Mouse (Mus musculus): ENCODE measurements around the gene Duxbl1.
"Not testable (repeated sequence)": the region's sequence is repeated elsewhere in the genome, so short reads cannot be mapped to it uniquely, and the experiment has no call there.

Duxbl1 gene

DNA sequence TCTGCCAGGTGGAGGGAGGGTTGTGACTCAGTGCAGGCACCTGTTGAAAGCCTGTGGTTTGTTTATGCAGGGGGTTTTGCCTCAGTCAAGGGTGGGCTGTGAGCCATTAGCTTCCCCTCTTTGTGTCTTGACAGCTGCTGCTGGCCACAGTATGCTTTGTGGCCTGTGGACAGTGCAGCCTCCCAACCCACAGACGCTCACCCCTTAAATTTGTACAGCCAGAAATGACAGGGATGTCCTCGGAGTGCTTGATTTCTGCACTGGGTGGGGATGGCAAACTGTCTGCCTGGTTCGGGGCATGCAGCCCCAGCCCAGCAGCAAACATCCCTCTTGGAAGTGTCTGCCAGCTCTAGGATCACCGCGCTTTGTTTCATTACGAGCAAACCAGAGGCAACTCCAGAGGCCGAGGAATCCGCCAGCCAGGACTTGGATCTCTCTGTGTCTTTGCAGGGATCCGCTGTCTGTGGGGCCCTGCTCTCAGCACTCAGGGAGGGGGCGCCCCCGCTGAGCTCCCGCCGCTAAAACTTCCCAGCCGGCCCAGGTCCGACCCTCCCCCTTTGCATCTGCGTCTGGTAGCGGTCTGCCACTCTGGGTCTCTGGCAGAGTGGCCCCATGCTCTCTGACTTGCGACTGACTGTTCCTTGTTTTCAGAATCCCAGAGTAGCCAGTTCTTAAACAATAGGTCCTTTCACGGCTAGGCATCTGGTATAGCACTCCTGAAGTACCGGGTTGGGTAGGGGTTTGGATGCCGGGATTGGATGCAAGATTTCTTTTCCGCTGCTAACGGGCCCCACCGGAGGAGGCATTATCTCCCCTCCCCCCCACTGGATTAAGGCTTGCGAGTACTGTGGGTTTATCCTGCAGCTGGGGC lies at the start of gene Duxbl1:
Gene Duxbl1 (plus strand): TSS at position 207 of the 871 bp plus-strand sequence.
- not testable (repeated sequence) for DNase-seq

- not testable (repeated sequence) for DNase-seq
Measured at GRCm38 (mm10) chr14:25936867-25937630, 41.3 kb upstream of the Duxbl1 start.

- not testable (repeated sequence) for DNase-seq
Measured at GRCm38 (mm10) chr14:25938004-25938403, 40.4 kb upstream of the Duxbl1 start, which contains the start of gene Cphx1. TSS of gene Cphx1 (plus strand) at chr14:25938304.

DNA sequence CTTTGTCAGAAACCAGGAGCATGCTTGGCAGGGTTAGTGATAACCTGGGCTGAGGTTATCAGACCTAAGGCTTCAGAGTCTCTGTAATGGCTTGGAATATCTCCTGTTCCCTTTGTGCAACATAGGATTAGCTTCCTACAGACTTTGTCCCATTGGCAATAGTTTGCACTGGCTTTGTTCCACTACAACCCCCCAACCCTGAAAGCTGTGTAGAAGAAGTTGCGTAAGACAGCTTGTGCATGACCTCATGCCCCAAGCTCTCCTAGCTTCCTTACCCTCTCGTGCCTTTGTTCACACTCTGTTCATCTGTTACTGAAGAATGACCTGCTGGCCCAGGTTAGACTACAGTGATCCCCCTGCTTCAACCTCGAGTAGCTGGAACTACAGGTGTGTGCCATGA lies 20.5 kb upstream of the Duxbl1 start:
- DNase-seq, result not testable (repeated sequence)

DNA sequence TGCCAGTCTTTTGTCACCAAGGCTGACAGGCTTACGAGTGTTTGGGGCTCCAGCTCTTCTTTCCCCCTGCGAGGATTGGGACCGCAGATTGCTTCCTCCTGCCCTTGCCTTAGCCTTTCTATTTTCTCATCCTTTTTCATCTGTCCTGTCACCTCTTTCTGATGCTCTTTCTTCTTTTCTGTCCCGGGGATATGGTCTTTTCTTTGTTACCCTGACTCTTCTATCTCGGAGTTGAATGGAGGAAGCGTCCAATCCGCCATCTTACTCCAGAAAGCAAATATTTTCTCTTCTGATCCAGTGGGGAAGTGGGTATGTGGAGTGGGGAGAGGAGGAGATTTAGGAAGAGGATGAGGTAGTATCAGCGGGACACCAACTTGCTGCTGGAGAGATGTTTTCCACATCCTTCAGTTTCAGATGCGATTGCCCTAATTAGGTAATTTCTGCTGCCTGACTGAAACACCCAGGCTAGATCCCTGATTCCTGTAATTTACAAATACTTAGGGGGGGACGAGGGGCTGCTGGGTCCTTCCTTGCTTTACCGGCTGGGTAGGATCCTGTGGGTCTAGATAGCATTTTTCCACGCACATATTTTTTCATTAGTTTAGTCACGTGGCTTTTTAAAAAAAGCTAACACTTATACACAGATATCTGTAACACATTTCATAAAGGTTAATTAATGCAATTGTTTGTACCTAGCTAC lies 1.0 kb downstream of the Duxbl1 start:
- DNase-seq, result not testable (repeated sequence)

GRCm38 (mm10) chr14:25981880-25982279 lies 3.5 kb downstream of the Duxbl1 start:
- not testable (repeated sequence) for DNase-seq

DNA sequence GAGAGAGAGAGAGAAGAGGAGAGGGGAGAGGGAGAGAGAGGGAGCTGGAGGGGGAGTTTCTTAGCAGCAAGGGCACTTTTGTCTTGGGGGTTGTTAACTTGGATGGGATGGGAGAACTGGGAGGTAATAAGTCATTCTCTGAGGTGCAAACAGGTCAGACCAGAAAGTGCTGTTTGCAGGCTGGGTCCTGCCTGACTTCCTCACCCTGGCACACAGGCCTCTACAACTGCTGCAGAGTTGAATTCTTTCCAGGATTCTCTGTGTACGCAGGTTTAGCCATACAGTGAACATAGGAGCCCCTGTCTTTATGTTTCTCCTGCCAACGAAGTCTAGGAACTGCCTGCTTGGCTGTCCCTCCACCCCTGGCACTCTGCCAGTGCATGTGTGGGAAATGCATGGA lies 29.1 kb downstream of the Duxbl1 start:
- DNase-seq, result not testable (repeated sequence)

- not testable (repeated sequence) for DNase-seq
Measured at GRCm38 (mm10) chr14:26016414-26016813, 38.0 kb downstream of the Duxbl1 start.

- not testable (repeated sequence) for DNase-seq
Measured at GRCm38 (mm10) chr14:26021555-26021954, 43.2 kb downstream of the Duxbl1 start.

DNA sequence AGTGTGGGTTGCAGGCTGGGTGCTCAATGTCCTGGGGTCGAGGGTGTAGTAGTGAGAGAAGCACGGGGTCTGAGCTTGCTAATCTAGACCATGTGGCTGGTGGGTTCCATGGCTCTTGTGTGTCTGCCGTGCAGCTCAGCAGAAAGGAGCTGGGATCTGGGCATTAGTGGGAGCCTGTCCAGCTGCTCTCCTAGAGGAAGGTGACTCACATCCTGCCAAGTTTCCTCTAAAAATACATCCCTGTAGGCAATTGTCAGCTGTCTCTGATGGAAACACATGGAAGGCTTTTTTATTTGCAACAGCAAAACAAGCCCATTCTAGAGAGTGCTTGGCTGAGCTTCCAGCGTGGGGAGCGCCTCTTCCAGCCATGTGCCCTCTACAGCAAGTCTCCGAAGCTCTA lies 44.5 kb downstream of the Duxbl1 start:
- not testable (repeated sequence) for DNase-seq

DNA sequence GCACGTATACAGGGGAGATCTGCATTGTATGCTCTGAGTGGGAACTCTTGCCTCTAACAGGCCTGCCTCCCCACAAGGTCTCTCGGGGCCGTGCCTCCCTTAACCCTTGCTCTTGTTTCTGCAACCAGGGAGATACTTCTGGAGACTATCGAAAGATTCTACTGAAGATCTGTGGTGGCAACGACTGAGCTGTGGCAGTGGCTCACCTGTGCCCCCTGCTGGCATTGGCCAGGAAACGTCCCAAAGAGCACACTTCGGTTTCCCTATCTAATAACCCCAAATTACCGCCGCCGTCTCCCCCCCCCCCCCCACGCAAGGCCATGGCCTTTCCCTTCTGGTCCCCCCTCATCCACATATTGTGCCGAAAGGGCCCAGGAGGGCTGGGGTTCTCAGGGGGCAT lies 47.3 kb downstream of the Duxbl1 start:
- DNase-seq, result not testable (repeated sequence)

DNA sequence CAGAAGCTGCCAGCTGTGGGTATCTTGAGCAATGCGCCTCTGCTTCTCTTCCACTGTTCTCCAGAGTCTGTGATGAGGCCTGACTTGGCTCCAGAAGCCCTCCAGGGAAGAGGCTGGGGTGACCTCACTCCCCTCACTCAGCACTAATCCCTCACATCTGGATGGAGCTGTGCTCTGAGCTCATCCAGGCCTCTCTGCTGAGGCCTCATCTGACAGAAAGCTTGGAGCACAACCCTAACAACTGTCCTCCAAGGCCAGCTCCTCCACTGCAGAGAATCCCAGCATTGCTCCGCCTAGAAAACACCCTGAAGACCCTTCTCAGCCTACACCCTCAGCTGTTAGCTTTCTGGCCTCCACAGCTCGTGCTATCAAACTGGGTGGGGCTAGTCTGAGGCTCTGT lies 56.0 kb downstream of the Duxbl1 start:
- not testable (repeated sequence) for DNase-seq

- DNase-seq, result not testable (repeated sequence)
Measured at GRCm38 (mm10) chr14:26035439-26035838, 57.1 kb downstream of the Duxbl1 start.
